Mouse (Mus musculus) testis, adult 2 months (tissue): Measurements from ENCODE around the gene Lamb3.

Experiments
- CTCF ChIP-seq: fragments of 200-500 bp; IDR thresholded peaks from 2 replicates; pipeline ENCODE4 v1.5.1; 2012; ENCODE audit warnings: low read depth, mild to moderate bottlenecking, inconsistent platforms, low read length, moderate library complexity; ENCODE audit not compliant: control insufficient read depth, insufficient read depth, insufficient replicate concordance
- POLR2A ChIP-seq: fragments of 200-500 bp; IDR thresholded peaks from 2 replicates; pipeline ENCODE4 v1.6.1; 2012; ENCODE audit warnings: low read depth, mild to moderate bottlenecking, inconsistent platforms, low read length, moderate library complexity; ENCODE audit not compliant: control insufficient read depth

- TF ChIP-seq CTCF (no peak), POLR2A (no peak)
Measured at GRCm38 (mm10) chr1:193361181-193361580, 153.7 kb downstream of the Lamb3 start.
